ENCODE assay signal across 8 mouse cellular contexts in the genomic region with DNA sequence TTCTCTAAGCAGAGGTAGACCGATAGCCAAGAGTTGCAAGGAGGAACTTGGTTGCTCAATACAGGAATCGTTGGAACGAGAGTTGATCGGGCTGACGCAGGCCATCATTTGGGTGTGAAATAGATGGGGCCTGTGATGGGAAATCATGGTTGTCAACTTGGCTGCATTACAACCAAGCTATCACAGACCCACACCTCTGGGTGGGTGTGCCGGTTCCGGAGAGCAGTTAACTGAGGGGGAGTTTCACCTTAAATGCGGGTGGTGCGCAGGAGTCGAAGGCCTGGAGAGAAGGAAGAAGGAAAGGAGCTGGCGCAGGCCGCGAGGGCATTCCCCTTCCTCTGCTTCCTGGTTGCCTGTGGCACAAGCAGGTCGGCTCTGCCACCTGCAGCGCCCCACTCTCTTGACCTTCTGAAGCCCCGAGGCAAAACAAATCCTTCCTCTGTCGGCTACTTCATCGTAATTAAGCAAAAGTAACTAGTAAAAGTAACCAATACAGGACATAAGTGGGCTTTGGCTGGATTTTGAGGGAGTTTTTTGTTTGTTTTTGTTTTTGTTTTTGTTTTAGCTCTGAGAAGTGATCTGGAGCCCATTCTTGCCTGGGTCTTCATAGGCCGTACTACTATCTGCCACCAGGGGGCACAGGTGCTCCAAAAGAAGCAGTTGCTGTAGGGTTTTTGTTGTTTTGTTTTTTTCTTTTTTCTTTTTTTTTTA. TPM values are rescaled to one million over a fixed set of nuclear protein-coding genes. Genes with fewer than 3 reads are reported as not detected.
DNase-seq lines count a peak whose midpoint lies in the region; ATAC-seq lines count a peak whose summit lies in the region.

No protein-coding gene starts in this region.

- H3K9ac ChIP-seq in forebrain, embryonic 13.5 days = no peak overlapping the region

- 38% methylated on average over 17 of the region's 19 CpGs for WGBS in forebrain, embryonic 13.5 days
- WGBS in hindbrain, embryonic 10.5 days = 49% methylated on average over 19 of the region's 19 CpGs

- peaks cover 4% of the 10 kb centered on the region for H3K4me1 ChIP-seq in forebrain, embryonic 13.5 days
- H3K4me1 ChIP-seq in hindbrain, embryonic 10.5 days (replicated peaks) = peaks cover 6% of the 10 kb centered on the region

- H3K27ac ChIP-seq in forebrain, embryonic 13.5 days = no peak overlapping the region
- peak overlapping the region; percentile 60 for H3K27ac ChIP-seq in hindbrain, embryonic 10.5 days

- peak overlapping the region; percentile 12; the same call in 1 of the 2 replicates for H3K4me3 ChIP-seq in forebrain, embryonic 13.5 days
- H3K4me3 ChIP-seq in hindbrain, embryonic 10.5 days = peak overlapping the region; percentile 30

- no peaks in the 10 kb centered on the region for H3K9me3 ChIP-seq in forebrain, embryonic 13.5 days (replicated peaks)
- H3K9me3 ChIP-seq in hindbrain, embryonic 10.5 days = no peaks in the 10 kb centered on the region

- no peaks in the 10 kb centered on the region for H3K36me3 ChIP-seq in forebrain, embryonic 13.5 days (ENCODE audit: poor library complexity, severe bottlenecking)
- H3K36me3 ChIP-seq in hindbrain, embryonic 10.5 days = no peaks in the 10 kb centered on the region

- H3K27me3 ChIP-seq in forebrain, embryonic 13.5 days = no peaks in the 10 kb centered on the region
- H3K27me3 ChIP-seq in hindbrain, embryonic 10.5 days (ENCODE audit: insufficient read depth, poor library complexity, severe bottlenecking) = no peaks in the 10 kb centered on the region

- DNase-seq in NIH3T3 (ENCODE audit: low read depth) = peak; percentile 87
- DNase-seq in cerebellum, adult 11-12 months = peak; percentile 24
- peak; percentile 72 for DNase-seq in hindbrain, embryonic 10.5 days (ENCODE audit: low spot score)
- DNase-seq in layer of hippocampus, adult 9-10 months (ENCODE audit: low spot score) = peak; percentile 56
- peak; percentile 87 for DNase-seq in lung, postnatal 10 days
- peak; percentile 87 for DNase-seq in retina, embryonic 14.5 days (ENCODE audit: low spot score)
- DNase-seq in thymus, postnatal 4 days = peak; percentile 93

- no peak for ATAC-seq in forebrain, embryonic 13.5 days

- H3K4me2 ChIP-seq in forebrain, embryonic 13.5 days = peak overlapping the region; percentile 41

RNA-seq across cellular contexts. Expression of gene Plet1, which starts 31.7 kb away (rescaled TPM):
- polyA plus RNA-seq in forebrain, embryonic 13.5 days (2015; fragmentation: Nextera tagmentation; extraction: Ambion mirVana) = 0.24 TPM in 1 of 2 replicates, not detected in the other
- 1.0 and 1.2 TPM in 2 replicates for polyA plus RNA-seq in hindbrain, embryonic 10.5 days (2016; fragmentation: Nextera tagmentation; extraction: Ambion mirVana)

Comparison
In these comparisons a context has a peak if more than half of its experiments do, and no peak if none do; other contexts are left out.
1. DNase-seq: peak in every context shown above with its lines; median percentile 93 in thymus, postnatal 4 days; 87 in NIH3T3; 87 in lung, postnatal 10 days; 87 in retina, embryonic 14.5 days; 72 in hindbrain, embryonic 10.5 days; 56 in layer of hippocampus, adult 9-10 months; 24 in cerebellum, adult 11-12 months.